Mouse (Mus musculus) heart, embryonic 13.5 days (tissue): ENCODE results near the gene Szrd1. TPM values are rescaled to one million over a fixed set of nuclear protein-coding genes. Genes with fewer than 3 reads are reported as not detected.

Experiments
- ATAC-seq: fragments of 200-750 bp; cut with Nextera tagmentation; 2 replicates; pipeline ENCODE4 v1.8.0; 2017; ENCODE audit warnings: moderate TSS enrichment; ENCODE audit not compliant: insufficient number of reproducible peaks, low FRiP score, low TSS enrichment; ENCODE audit errors: extremely low read depth
- H3K27ac ChIP-seq: fragments of 300-500 bp; sonication (generic); replicated peaks from 2 replicates; pipeline ENCODE4 v1.5.1; 2015; ENCODE audit warnings: moderate library complexity, mild to moderate bottlenecking, inconsistent platforms
- H3K27me3 ChIP-seq: fragments of 300-500 bp; sonication (generic); replicated peaks from 2 replicates; pipeline ENCODE4 v1.6.1; 2015; ENCODE audit warnings: mild to moderate bottlenecking, inconsistent platforms
- H3K36me3 ChIP-seq: fragments of 300-500 bp; sonication (generic); 2 replicates; pipeline ENCODE4 v1.6.1; 2015; ENCODE audit warnings: mild to moderate bottlenecking, inconsistent platforms
- H3K4me1 ChIP-seq: fragments of 300-500 bp; sonication (generic); 2 replicates; pipeline ENCODE4 v1.6.1; 2015; ENCODE audit warnings: inconsistent platforms
- H3K4me2 ChIP-seq: fragments of 300-500 bp; sonication (generic); 2 replicates; pipeline ENCODE4 v1.6.1; 2015; ENCODE audit warnings: inconsistent platforms, mild to moderate bottlenecking, moderate library complexity
- H3K4me3 ChIP-seq: fragments of 300-500 bp; sonication (generic); 2 replicates; pipeline ENCODE4 v1.5.1; 2015; ENCODE audit warnings: moderate library complexity, mild to moderate bottlenecking, inconsistent platforms
- H3K9ac ChIP-seq: fragments of 300-500 bp; sonication (generic); 2 replicates; pipeline ENCODE4 v1.6.1; 2015; ENCODE audit warnings: inconsistent platforms, mild to moderate bottlenecking, moderate library complexity
- H3K9me3 ChIP-seq: fragments of 300-500 bp; sonication (generic); 2 replicates; pipeline ENCODE4 v1.6.1; 2016; ENCODE audit warnings: inconsistent platforms
- WGBS: fragments of 180-500 bp; shearing (Covaris S2); methylation state at CpG from one replicate; pipeline ENCODE4 v1.1.7; 2015; ENCODE audit warnings: mixed read lengths; 5-methylcytosine and 5-hydroxymethylcytosine counted together
- polyA plus RNA-seq: library from polyadenylated mRNA; unstranded; fragments of >200 nt; fragmentation: Nextera tagmentation; extraction: Ambion mirVana; gene quantifications from 2 replicates; pipeline ENCODE4 v1.2.1, GENCODE M21; 2015

Gene Szrd1
- polyA plus RNA-seq, 1 experiment from 2014 or later, result 33.8 TPM

GRCm38 (mm10) chr4:141086862-141087261, 52.7 kb downstream of the Szrd1 start:
- 43% methylated on average over 10 of the region's 10 CpGs for WGBS
- H3K4me1 ChIP-seq, result peaks cover 3% of the 10 kb centered on the region; the same call in 1 of the 2 replicates
- no peak overlapping the region for H3K9ac ChIP-seq
- no peak overlapping the region for H3K4me2 ChIP-seq
- H3K4me3 ChIP-seq, result no peak overlapping the region
- H3K27me3 ChIP-seq, result no peaks in the 10 kb centered on the region
- no peaks in the 10 kb centered on the region for H3K9me3 ChIP-seq
- H3K36me3 ChIP-seq, result no peaks in the 10 kb centered on the region
- no peak for ATAC-seq
- no peak overlapping the region for H3K27ac ChIP-seq

DNA sequence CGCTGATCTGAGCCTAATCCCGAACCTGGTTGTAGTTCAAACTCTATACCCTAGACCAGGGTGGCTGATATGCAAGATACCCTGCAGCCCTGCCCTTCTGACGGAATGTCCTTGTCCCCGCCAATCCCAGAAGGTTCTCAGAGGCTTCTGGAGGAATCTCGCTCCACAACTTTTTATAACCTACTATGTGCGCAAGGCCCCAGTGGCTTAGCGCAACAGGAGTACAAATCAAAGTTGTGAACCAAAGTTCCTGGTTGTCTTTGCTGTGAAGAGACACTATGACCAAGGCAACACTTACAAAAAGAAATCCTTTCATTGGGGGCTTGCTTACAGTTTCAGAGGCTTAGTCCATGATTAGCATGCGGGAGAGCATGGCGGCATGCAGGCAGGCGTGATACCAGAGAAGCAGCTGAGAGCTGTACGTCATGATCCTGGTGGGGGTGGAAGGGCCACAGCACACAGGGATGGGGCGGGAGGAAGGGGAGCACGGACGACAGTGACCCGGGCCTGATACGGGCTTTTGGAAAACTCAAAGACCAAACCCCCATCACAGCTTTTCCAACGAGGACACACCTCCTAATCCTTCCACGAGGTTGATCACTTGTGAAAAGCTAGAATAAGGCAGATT, 61.0 kb downstream of the Szrd1 start:
- H3K9ac ChIP-seq, result no peak overlapping the region
- ATAC-seq, result no peak
- H3K36me3 ChIP-seq, result peaks cover 20% of the 10 kb centered on the region; the same call in 1 of the 2 replicates
- H3K27ac ChIP-seq, result no peak overlapping the region
- WGBS, result 71% methylated on average over 18 of the region's 18 CpGs
- no peaks in the 10 kb centered on the region for H3K27me3 ChIP-seq
- no peaks in the 10 kb centered on the region; the same call in 1 of the 2 replicates for H3K9me3 ChIP-seq
- no peak overlapping the region for H3K4me2 ChIP-seq
- H3K4me3 ChIP-seq, result peak overlapping the region; percentile 83
- H3K4me1 ChIP-seq, result peaks cover 38% of the 10 kb centered on the region

DNA sequence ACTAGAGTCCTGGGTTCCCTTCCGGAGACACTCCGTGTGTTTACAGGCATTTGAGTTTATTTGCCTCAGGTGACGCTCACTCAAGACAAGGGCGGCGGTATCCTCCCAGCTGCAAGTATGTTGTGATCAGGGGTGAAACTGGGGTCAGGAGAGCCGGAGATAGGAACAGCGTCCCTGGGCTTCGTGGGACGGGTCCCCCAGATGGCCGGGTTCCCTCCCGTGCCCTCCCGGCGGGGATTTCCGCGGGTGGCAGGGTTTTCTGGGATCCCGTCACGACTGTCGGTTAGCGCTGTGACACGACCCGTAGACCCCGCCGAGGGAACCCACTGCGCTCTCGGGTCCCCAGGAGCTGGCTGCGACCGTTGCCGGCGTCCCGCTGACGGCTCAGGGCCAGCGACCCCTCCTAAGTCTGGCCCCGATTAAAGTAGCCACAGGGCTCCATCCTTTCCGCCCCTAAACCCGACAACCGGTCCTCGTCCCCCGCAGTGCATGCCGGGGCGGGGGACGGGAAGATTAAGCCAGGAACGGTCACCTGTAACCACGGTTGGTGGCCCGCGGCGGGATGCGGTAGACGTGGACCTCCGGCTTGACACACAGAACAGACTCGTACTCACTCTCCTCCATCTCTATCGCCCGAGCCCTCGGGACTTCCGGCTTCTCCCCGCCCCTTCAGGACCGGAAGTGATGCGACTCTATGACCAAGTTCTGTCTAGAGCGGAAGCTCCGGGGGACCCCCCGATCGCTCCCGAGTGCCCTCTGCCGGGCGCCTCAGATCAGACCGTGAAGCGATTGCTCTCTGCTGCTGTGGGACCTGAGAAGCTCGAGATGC, 61.7 kb downstream of the Szrd1 start, which contains the start of gene Necap2:
TSS of gene Necap2 (minus strand) at position 677 of the 829 bp plus-strand sequence.
- peaks cover 46% of the 10 kb centered on the region for H3K4me1 ChIP-seq
- ATAC-seq, result peak; percentile 79
- under 1% methylated on average over 67 of the region's 67 CpGs for WGBS
- H3K27me3 ChIP-seq, result no peaks in the 10 kb centered on the region
- H3K36me3 ChIP-seq, result peaks cover 26% of the 10 kb centered on the region
- peak within 1 kb of the TSS; percentile 66 for H3K27ac ChIP-seq
- peak within 1 kb of the TSS; percentile 95 for H3K9ac ChIP-seq
- peak within 1 kb of the TSS; percentile 93 for H3K4me2 ChIP-seq
- no peaks in the 10 kb centered on the region; the same call in 1 of the 2 replicates for H3K9me3 ChIP-seq
- H3K4me3 ChIP-seq, result peak within 1 kb of the TSS; percentile 83

- Histone ChIP-seq H3K36me3 (peaks cover 36% of the 10 kb centered on the region), H3K4me1 (peaks cover 50% of the 10 kb centered on the region), H3K9me3 (no peaks in the 10 kb centered on the region; the same call in 1 of the 2 replicates), H3K4me3 (peak overlapping the region; percentile 83), H3K27ac (peak overlapping the region; percentile 10; the same call in 1 of the 2 replicates), H3K4me2 (peak overlapping the region; percentile 93), H3K9ac (peak overlapping the region; percentile 95), H3K27me3 (no peaks in the 10 kb centered on the region)
- WGBS, result 59% methylated on average over 17 of the region's 17 CpGs
- ATAC-seq, result no peak
Observed at GRCm38 (mm10) chr4:141076761-141077506, 62.6 kb downstream of the Szrd1 start.

GRCm38 (mm10) chr4:141074109-141074508, 65.5 kb downstream of the Szrd1 start:
- H3K9ac ChIP-seq, result peak overlapping the region; percentile 64
- H3K27me3 ChIP-seq, result no peaks in the 10 kb centered on the region
- peaks cover 58% of the 10 kb centered on the region for H3K4me1 ChIP-seq
- ATAC-seq, result no peak
- 67% methylated on average over 4 of the region's 4 CpGs for WGBS
- peak overlapping the region; percentile 91 for H3K27ac ChIP-seq
- no peaks in the 10 kb centered on the region for H3K9me3 ChIP-seq
- H3K36me3 ChIP-seq, result peaks cover 64% of the 10 kb centered on the region
- H3K4me2 ChIP-seq, result peak overlapping the region; percentile 33
- H3K4me3 ChIP-seq, result no peak overlapping the region

- Histone ChIP-seq H3K9me3 (no peaks in the 10 kb centered on the region), H3K4me1 (peaks cover 63% of the 10 kb centered on the region), H3K4me2 (peak overlapping the region; percentile 33), H3K27ac (peak overlapping the region; percentile 91), H3K36me3 (peaks cover 68% of the 10 kb centered on the region), H3K9ac (peak overlapping the region; percentile 64), H3K4me3 (peak overlapping the region; percentile 6; the same call in 1 of the 2 replicates), H3K27me3 (no peaks in the 10 kb centered on the region)
- 47% methylated on average over 9 of the region's 9 CpGs for WGBS
- no peak for ATAC-seq
Observed at GRCm38 (mm10) chr4:141073661-141074060, 65.9 kb downstream of the Szrd1 start.

DNA sequence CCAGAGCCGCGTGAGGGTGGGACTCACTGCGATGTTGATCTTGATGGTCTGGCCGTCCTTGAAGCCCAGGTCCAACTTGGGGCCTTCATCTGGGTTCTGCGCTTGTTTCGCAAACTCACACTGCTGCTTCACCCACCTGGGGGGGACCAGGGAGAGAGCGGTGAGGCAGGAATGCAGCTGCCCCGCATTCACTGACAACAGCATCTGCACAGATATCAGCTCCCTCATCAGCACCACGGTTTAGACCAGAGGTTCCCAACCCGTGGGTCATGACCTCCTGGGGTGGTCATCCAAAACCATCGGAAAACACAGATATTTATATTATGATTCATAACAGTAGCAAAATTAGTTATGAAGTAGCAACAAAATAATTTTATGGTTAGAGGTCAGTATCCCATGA, 67.1 kb downstream of the Szrd1 start:
- Histone ChIP-seq H3K27ac (no peak overlapping the region), H3K36me3 (peaks cover 80% of the 10 kb centered on the region), H3K9me3 (no peaks in the 10 kb centered on the region), H3K4me2 (no peak overlapping the region), H3K9ac (no peak overlapping the region), H3K4me1 (peaks cover 73% of the 10 kb centered on the region), H3K4me3 (no peak overlapping the region), H3K27me3 (no peaks in the 10 kb centered on the region)
- no peak for ATAC-seq
- 88% methylated on average over 11 of the region's 11 CpGs for WGBS

- no peaks in the 10 kb centered on the region for H3K9me3 ChIP-seq
- WGBS, result 58% methylated on average over 4 of the region's 4 CpGs
- no peak overlapping the region for H3K9ac ChIP-seq
- ATAC-seq, result no peak
- H3K27ac ChIP-seq, result 0 out of 2 replicates have a peak overlapping the region, but pooled peaks have one; percentile 6
- no peak overlapping the region for H3K4me2 ChIP-seq
- no peak overlapping the region for H3K4me3 ChIP-seq
- H3K36me3 ChIP-seq, result peaks cover 90% of the 10 kb centered on the region
- no peaks in the 10 kb centered on the region for H3K27me3 ChIP-seq
- H3K4me1 ChIP-seq, result peaks cover 63% of the 10 kb centered on the region
Observed at GRCm38 (mm10) chr4:141069731-141070130, 69.8 kb downstream of the Szrd1 start.

DNA sequence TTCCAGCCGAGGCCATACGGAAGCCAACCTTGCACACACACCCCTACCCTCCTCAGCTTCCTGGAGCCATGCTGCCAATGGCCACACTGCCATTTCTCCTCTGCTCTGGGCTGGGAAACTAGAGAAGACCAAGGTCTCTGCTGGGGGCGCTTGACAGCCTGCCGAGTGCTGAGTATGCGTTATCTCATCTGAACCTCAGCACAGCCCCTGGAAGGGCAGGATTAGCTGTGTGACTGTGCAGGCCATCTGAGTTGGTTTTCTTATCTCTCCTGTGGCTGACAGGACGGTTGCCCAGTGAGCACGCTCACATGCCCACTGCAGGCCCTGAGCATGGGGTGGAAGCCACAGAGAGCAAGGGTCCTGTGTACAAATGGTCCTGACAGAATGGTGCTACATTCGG, 70.9 kb downstream of the Szrd1 start:
- Histone ChIP-seq H3K27me3 (no peaks in the 10 kb centered on the region), H3K36me3 (peaks cover 83% of the 10 kb centered on the region), H3K4me2 (no peak overlapping the region), H3K4me3 (no peak overlapping the region), H3K4me1 (peaks cover 53% of the 10 kb centered on the region), H3K27ac (peak overlapping the region; percentile 24; the same call in 1 of the 2 replicates), H3K9ac (peak overlapping the region; percentile 40; the same call in 1 of the 2 replicates), H3K9me3 (no peaks in the 10 kb centered on the region)
- no peak for ATAC-seq
- 40% methylated on average over 8 of the region's 8 CpGs for WGBS

DNA sequence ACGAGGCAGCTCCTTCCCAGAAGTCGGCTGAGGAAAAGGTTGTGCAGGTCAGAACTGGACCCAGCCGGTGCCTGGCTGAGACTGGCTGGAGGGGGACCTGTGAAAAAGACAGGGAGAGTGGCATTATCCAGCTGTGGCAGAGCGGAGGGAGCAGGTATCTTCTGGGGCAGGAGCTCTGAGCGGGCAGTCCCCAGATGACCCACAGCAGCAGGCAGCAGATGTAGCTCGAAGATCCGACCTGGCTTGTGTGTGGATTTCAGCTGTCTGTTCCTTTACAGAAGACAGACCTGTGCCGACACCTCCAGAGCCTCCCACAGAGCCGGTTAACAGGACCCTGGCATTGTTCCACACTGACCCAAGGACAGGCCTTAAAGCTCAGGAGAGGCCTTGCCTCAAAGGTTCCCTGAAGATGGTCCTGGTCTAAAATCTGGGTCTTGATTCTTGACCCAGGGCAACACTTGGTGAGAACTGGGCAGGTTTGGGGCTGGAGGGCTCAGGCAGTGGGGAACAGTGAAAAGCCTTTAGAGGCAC, 72.0 kb downstream of the Szrd1 start:
- H3K9ac ChIP-seq, result peak overlapping the region; percentile 52
- no peaks in the 10 kb centered on the region for H3K9me3 ChIP-seq
- no peak overlapping the region for H3K4me2 ChIP-seq
- peaks cover 42% of the 10 kb centered on the region for H3K4me1 ChIP-seq
- WGBS, result 69% methylated on average over 9 of the region's 9 CpGs
- H3K27me3 ChIP-seq, result no peaks in the 10 kb centered on the region
- H3K36me3 ChIP-seq, result peaks cover 74% of the 10 kb centered on the region
- no peak overlapping the region for H3K4me3 ChIP-seq
- H3K27ac ChIP-seq, result peak overlapping the region; percentile 65
- no peak for ATAC-seq
